ENCODE assay signal across 9 mouse cellular contexts in the genomic region with DNA sequence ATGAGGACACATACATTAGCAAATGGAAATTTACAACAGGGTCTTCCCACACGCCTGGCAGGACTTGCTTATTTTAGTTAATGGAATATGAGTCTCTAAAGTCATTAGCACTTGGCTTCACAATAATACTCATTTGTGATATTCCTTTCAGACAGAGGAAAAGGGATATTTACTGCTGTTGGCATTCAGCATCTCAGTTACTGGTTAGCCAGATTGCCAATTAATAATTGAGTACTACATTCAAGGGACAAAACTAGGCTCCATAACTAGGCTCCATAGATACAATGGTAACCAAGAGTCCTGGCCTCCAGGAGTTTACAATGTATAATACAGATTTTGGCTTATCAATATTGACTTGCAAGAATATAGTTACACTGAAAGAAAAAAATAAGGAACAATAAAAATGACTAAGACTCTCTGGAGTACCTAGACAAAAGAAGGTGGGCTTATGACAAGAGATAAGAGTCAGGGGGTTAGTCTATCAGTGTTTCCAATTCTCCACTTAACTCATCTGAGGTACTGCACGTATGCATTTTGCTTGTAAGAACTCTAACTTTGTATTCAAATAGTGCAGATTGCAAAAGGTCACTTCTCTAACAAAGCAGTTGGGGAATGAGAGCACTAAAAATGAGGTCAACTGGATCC. TPM values are rescaled to one million over a fixed set of nuclear protein-coding genes. Genes with fewer than 3 reads are reported as not detected.
DNase-seq lines count a peak whose midpoint lies in the region; ATAC-seq and TF ChIP-seq lines count a peak whose summit lies in the region.
"Had no signal": no experiment of that assay in that cellular context is flagged by ENCODE, and none has a peak within 500 bp of the region (broad histone marks: within the 10 kb centered on the region; RNA-seq: fewer than 3 reads in every experiment).

No protein-coding gene starts in this region.

- H3K4me1 ChIP-seq in lung, embryonic 14.5 days (ENCODE audit: insufficient read depth) = peaks cover 17% of the 10 kb centered on the region
- peaks cover 44% of the 10 kb centered on the region for H3K4me1 ChIP-seq in forebrain, embryonic 12.5 days
- peaks cover 37% of the 10 kb centered on the region for H3K4me1 ChIP-seq in limb, embryonic 10.5 days
- peaks cover 42% of the 10 kb centered on the region for H3K4me1 ChIP-seq in neural tube, embryonic 14.5 days (ENCODE audit: control insufficient read depth, insufficient read depth, low read length)

- ATAC-seq in lung, embryonic 14.5 days (ENCODE audit: insufficient read depth) = no peak
- no peak for ATAC-seq in forebrain, embryonic 12.5 days (ENCODE audit: low FRiP score)
- ATAC-seq in neural tube, embryonic 14.5 days (ENCODE audit: low read depth) = no peak

- H3K4me2 ChIP-seq in lung, embryonic 14.5 days = peak overlapping the region; percentile 87
- H3K4me2 ChIP-seq in forebrain, embryonic 12.5 days = peak overlapping the region; percentile 90
- H3K4me2 ChIP-seq in neural tube, embryonic 14.5 days (ENCODE audit: low read depth, low read length) = peak overlapping the region; percentile 93

- no peaks in the 10 kb centered on the region for H3K9me3 ChIP-seq in lung, embryonic 14.5 days (ENCODE audit: low read depth, low read length)
- no peaks in the 10 kb centered on the region for H3K9me3 ChIP-seq in forebrain, embryonic 12.5 days
- H3K9me3 ChIP-seq in limb, embryonic 10.5 days (replicated peaks) = no peaks in the 10 kb centered on the region
- H3K9me3 ChIP-seq in neural tube, embryonic 14.5 days (ENCODE audit: control insufficient read depth, low read length) = no peaks in the 10 kb centered on the region

- peak overlapping the region; percentile 85 for H3K4me3 ChIP-seq in lung, embryonic 14.5 days (ENCODE audit: low read depth, low read length)
- H3K4me3 ChIP-seq in forebrain, embryonic 12.5 days (replicated peaks) = peak overlapping the region; percentile 64
- H3K4me3 ChIP-seq in limb, embryonic 10.5 days = peak overlapping the region; percentile 79
- peak overlapping the region; percentile 87 for H3K4me3 ChIP-seq in neural tube, embryonic 14.5 days (ENCODE audit: low read depth, low read length)

- no peak overlapping the region for H3K27ac ChIP-seq in lung, embryonic 14.5 days (ENCODE audit: low read depth)
- no peak overlapping the region for H3K27ac ChIP-seq in forebrain, embryonic 12.5 days
- H3K27ac ChIP-seq in limb, embryonic 10.5 days = no peak overlapping the region
- H3K27ac ChIP-seq in neural tube, embryonic 14.5 days (ENCODE audit: low read depth, low read length) = no peak overlapping the region

- no peaks in the 10 kb centered on the region for H3K36me3 ChIP-seq in lung, embryonic 14.5 days (ENCODE audit: insufficient read depth)
- H3K36me3 ChIP-seq in forebrain, embryonic 12.5 days (replicated peaks) = no peaks in the 10 kb centered on the region
- 0 out of 2 replicates have a peak, but pooled peaks cover 3% of the 10 kb centered on the region for H3K36me3 ChIP-seq in limb, embryonic 10.5 days
- no peaks in the 10 kb centered on the region for H3K36me3 ChIP-seq in neural tube, embryonic 14.5 days (ENCODE audit: control insufficient read depth, insufficient read depth, low read length)

- TF ChIP-seq CTCF in lung, embryonic 14.5 days (IDR thresholded peaks at IDR 0.05; ENCODE audit: low read depth) = no peak

- no peaks in the 10 kb centered on the region for H3K27me3 ChIP-seq in lung, embryonic 14.5 days (ENCODE audit: insufficient read depth, low read length)
- H3K27me3 ChIP-seq in forebrain, embryonic 12.5 days = no peaks in the 10 kb centered on the region
- no peaks in the 10 kb centered on the region for H3K27me3 ChIP-seq in limb, embryonic 10.5 days (ENCODE audit: low read depth, poor library complexity, severe bottlenecking)
- no peaks in the 10 kb centered on the region for H3K27me3 ChIP-seq in neural tube, embryonic 14.5 days (ENCODE audit: control insufficient read depth, insufficient read depth, low read length)

- DNase-seq in lung, embryonic 14.5 days = no peak
- DNase-seq in lung, postnatal 4 days = no peak
- no peak for DNase-seq in limb, embryonic 10.5 days (ENCODE audit: low spot score)
- no peak for DNase-seq in urinary bladder, adult 18-20 months (ENCODE audit: low spot score in 2 of 2)
- no peak for DNase-seq in gastrocnemius, adult 18-20 months (ENCODE audit: low spot score)
- DNase-seq in cerebellum, postnatal 10 days = no peak
- DNase-seq: right cerebral cortex, postnatal 4 days had no signal

- WGBS in lung, embryonic 14.5 days = 54% methylated on average over 2 of the region's 2 CpGs
- WGBS in forebrain, embryonic 12.5 days = 63% methylated on average over 2 of the region's 2 CpGs
- whole genome bisulfite sequencing in limb, embryonic 10.5 days = 82% methylated on average over 2 of the region's 2 CpGs
- 45% methylated on average over 2 of the region's 2 CpGs for WGBS in neural tube, embryonic 14.5 days

- H3K9ac ChIP-seq in lung, embryonic 14.5 days = peak overlapping the region; percentile 98
- H3K9ac ChIP-seq in forebrain, embryonic 12.5 days = peak overlapping the region; percentile 97
- peak overlapping the region; percentile 95; the same call in 1 of the 2 replicates for H3K9ac ChIP-seq in neural tube, embryonic 14.5 days (replicated peaks; ENCODE audit: low read depth, low read length)

RNA-seq across cellular contexts. Expression of gene Ahcyl1, which starts 2.0 kb away (rescaled TPM):
- 106 and 107 TPM in 2 replicates for polyA plus RNA-seq in lung, embryonic 14.5 days (2014; fragmentation: Nextera tagmentation; extraction: Ambion mirVana)
- polyA plus RNA-seq in forebrain, embryonic 12.5 days (2016; fragmentation: Nextera tagmentation; extraction: Ambion mirVana) = 124 and 130 TPM in 2 replicates
- 83.4 and 98.2 TPM in 2 replicates for polyA plus RNA-seq in limb, embryonic 10.5 days (2016; fragmentation: Nextera tagmentation; extraction: Ambion mirVana)
- polyA plus RNA-seq in neural tube, embryonic 14.5 days (2014; fragmentation: Nextera tagmentation; extraction: Ambion mirVana) = 137 and 142 TPM in 2 replicates
- total RNA-seq in gastrocnemius, adult 18-20 months (2021) = 10 to 100 TPM; 25.0 to 30.9 TPM
